Mouse (Mus musculus): Measurements from ENCODE around the gene Iqsec3.
A peak's percentile ranks its signal among the peaks of the same experiment; 100 is the strongest.

Gene Iqsec3

GRCm38 (mm10) chr6:121454549-121455494 lies 18.7 kb downstream of the Iqsec3 start:
- DNase-seq (ENCODE audit: inconsistent age in 2 of 2, low spot score in 1 of 2) = no peak

GRCm38 (mm10) chr6:121453776-121454175 lies 19.7 kb downstream of the Iqsec3 start:
- no peak for DNase-seq (ENCODE audit: inconsistent age in 2 of 2, low spot score in 1 of 2)

DNA sequence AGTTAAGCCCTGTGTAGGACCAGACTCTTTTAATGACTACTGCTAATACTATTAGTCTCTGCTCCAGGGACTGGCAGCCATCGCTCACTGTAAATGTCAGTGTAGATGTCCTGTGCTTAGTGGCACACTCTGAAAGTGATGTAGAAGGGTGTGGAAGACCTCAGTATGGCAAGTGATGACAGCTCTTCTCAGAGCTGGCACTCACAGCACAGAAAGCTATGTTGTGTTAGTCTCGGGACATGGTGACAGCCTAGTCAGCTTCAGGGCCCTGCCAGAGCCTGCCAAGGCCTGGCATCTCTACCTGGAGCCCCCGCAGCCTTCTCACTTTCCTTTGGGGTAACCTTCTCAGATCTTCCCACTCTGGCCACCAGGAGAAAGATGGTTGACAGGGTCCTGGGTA lies 21.8 kb downstream of the Iqsec3 start:
- no peak for DNase-seq (ENCODE audit: inconsistent age in 2 of 2, low spot score in 1 of 2)

DNA sequence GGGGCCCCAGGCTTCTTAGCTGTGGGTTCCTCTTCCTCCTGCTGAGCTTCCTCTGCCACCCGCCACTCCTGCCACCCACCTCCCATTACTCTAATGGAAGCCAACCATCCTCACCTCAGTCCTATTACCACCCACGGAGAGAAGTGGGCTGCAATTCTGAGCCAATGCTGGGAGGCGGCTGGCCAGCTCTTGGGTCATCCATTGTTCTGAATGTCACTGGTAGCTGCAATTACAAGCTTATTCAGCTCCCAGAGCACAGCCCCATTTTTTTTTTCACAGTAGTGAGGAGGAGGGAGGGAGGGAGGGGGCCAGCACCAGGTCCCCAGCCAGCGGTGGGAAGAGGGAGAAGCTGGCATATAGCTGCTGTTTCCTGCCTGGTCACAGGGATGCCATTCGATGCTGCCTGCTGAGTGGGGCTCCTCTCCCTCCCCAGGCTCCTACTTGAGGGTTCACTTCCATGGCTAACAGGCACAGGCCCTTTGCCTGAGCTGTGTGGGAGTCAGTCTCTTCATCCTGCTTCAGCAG lies 32.7 kb downstream of the Iqsec3 start:
- no peak for DNase-seq (ENCODE audit: inconsistent age in 2 of 2, low spot score in 1 of 2)

GRCm38 (mm10) chr6:121424830-121425229 lies 48.6 kb downstream of the Iqsec3 start:
- DNase-seq (ENCODE audit: inconsistent age in 2 of 2, low spot score in 1 of 2) = no peak

DNA sequence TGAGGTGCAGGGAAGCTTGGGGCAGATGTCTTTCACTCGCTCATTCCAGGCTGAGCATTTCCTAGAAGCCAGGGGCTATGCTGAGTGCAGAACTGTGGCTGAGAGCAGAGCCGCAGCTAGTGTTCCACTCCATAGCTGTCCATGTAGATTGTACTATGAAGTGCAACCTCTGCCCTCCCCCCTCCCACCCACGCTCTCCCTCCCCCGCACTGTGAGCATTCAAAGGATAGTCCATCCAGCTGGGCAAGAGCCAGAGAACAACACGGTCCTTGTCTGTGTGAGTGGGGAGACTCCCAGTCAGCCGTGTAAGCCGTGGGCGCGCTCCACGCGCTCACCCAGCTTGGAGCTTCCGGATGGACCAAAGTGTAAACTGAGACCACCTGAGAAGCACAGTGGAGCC lies 49.1 kb downstream of the Iqsec3 start:
- no peak for DNase-seq (ENCODE audit: inconsistent age in 2 of 2, low spot score in 1 of 2)

DNA sequence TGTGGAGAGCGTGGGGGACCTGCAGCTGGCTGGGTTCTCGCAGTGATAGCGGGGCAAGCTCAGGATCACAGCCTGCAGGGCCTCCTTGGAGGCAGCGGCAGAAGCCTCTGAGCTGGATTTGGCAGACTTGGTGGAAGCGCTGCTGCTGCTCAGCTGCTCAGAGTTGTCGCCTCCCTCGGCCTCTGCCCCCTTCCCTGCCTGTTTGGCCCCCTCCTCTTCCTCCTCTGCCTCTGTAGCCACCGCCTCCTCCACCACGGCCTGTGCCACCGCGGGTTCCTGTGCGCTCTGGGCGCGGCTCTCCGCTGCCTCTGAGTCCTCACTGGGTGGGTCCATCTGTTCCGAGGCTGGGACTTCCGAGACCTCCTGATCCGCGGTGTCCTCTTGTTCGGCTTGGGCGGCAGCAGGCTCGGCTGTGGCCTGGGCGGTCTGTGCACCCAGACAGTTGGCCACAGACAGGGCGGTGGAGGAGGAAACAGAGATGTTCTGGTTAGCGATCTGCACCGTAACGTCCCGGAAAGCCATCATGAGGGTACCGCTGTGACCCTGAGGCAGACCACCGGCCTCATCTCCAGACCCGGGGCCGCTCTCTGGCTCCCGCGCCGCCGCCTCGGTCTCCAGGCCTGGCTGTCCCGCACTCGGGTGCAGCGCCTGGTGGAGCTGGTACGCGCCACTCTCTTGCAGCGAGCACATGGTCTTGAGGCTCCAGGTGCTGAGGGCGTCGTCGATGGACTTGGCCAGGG lies 60.8 kb downstream of the Iqsec3 start:
- no peak for DNase-seq (ENCODE audit: inconsistent age in 2 of 2, low spot score in 1 of 2)

DNA sequence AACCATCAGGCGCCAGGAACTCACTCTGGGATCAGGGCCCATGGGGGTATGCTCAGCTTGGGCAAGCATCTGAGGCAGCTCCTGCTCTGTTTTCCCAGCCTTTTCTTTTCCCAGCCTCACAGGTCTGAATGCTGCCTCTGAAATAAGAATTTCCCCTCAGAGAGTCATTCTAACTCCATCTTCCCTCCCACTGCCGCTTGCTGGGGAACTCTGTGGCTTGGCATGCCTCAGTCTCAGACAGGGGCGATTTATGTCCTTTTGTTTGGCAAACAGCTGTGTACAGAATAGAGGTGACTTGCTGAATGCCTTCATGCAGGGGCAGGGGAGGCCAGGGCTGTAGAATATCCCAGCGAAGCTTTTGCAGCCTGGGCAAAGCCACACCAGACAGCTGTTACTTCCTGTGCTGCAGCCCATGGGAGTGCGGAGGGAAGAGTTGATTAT lies 65.9 kb downstream of the Iqsec3 start:
- no peak for DNase-seq (ENCODE audit: inconsistent age in 2 of 2, low spot score in 1 of 2)

DNA sequence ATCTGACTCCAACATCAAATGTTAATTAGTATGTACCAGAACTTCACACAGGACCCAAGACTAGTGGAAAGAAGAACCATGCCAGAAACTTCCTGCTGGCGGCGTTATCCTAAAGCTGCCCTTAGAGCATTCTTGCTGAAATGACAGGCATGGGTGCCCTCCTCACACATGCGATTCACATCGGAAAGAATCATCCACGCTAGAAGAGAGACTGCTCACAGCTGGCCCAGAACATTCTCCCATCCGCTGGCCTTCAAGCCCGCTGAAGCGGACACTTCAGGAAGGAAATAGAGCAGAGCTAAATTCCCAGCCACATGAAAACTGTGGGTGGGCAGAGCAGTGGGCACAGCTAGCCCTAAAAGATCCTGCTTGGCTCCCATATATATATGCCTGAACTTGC lies 68.2 kb downstream of the Iqsec3 start:
- DNase-seq (ENCODE audit: inconsistent age in 2 of 2, low spot score in 1 of 2) = no peak

DNA sequence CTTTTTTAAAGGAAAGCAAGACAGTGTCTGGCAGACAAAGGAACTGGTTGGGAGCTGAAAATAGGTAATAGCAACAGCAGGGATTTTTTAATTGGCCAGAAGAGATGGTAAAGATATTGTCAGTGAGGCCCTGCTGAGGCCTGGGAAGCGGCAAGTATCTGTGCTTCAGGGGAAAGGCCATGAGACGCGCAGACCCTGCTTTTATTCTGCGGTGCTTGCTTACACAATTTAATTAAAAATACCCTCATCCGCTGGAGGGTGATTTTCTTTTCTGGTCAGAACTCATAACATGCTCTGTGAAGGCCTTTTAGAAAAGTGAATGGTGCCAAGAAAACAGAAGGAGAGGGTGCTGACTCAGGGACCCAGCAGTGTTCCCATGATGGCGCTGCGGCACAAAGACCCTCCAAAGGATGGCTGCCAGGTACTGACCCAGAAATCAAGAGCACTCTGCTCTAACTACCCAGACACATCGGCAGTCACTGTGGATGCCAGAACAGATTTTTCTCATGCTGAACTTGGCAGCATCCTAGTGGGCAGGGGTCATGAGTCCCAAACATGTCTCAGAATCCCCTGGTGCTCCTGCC lies 70.7 kb downstream of the Iqsec3 start:
- no peak for DNase-seq (ENCODE audit: inconsistent age in 2 of 2, low spot score in 1 of 2)

DNA sequence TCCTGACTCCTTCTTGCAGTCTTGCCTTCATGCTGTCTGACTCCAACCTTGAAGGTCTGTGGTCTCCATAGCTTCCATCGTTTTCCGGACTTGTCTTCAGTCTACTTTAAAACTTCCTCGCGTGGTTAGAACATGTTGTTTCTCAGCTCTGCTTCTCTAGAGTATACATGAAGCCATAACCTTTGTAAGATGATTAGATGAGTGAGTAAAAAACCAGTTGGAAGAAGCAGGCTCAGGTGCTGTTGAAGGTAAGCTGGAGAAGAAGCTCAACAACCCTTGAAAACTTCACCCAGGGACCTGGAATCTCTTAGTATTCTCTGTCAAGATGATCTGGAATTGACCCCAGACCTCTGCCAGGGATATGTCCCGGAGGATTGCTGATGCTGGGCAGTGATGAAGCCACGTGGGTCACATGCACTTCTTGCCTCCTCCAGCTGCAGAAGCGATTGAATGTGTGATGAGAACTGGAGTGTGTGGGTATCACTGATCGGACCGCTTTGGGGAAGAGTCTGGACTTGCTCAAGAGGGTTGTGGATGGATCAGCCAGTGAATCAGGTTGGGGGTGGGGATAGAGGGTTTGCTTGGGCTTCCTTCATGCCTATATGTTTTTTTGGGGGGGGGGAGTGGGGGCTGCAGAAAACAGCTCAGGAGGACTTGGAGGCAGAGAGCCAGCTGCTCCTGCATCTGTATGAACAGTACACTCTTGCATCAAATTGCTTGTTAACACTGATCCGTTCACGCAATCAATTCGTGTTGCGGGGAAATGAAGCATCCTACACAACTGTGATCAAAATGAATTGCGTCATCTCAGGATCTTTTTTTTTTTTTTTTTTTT lies 71.4 kb downstream of the Iqsec3 start:
- DNase-seq (ENCODE audit: inconsistent age in 2 of 2, low spot score in 1 of 2) = no peak

GRCm38 (mm10) chr6:121401140-121401539 lies 72.3 kb downstream of the Iqsec3 start:
- no peak for DNase-seq (ENCODE audit: inconsistent age in 2 of 2, low spot score in 1 of 2)

DNA sequence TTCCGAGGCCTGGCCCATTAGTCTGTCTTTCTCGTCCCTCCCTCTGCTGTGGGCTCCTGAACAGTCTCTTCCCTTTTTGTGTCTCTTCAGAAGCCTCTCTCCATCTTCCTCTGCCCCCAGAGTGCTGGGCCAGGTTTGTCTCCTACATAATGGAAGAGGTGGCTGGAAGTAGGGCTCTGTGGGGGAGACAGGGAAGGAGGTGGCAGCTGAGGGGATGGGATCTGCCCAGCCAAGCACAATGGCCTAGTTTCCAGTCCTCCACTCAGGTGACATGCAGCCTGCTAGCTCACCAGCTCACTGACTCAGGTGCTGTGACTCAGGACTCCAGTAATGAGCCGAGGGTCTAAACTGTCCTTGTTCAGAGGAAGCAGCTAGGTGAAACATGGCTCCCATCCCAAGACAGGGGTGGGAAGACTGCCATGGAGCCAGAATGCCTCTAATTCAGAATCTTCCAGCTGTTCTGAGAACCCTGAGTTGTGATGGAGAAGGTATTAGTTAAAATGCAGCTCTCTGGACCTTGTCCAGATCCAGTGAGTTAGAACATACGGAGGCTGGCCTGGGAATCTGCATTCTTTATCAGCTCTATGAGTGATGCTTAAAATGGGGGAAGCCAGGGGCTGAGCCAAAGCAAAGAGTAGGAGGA lies 80.7 kb downstream of the Iqsec3 start:
- DNase-seq (ENCODE audit: inconsistent age in 2 of 2, low spot score in 1 of 2) = no peak

GRCm38 (mm10) chr6:121385397-121385796 lies 88.1 kb downstream of the Iqsec3 start:
- DNase-seq (ENCODE audit: inconsistent age in 2 of 2, low spot score in 1 of 2) = no peak

GRCm38 (mm10) chr6:121382071-121382470 lies 91.4 kb downstream of the Iqsec3 start:
- no peak for DNase-seq (ENCODE audit: inconsistent age in 2 of 2, low spot score in 1 of 2)

DNA sequence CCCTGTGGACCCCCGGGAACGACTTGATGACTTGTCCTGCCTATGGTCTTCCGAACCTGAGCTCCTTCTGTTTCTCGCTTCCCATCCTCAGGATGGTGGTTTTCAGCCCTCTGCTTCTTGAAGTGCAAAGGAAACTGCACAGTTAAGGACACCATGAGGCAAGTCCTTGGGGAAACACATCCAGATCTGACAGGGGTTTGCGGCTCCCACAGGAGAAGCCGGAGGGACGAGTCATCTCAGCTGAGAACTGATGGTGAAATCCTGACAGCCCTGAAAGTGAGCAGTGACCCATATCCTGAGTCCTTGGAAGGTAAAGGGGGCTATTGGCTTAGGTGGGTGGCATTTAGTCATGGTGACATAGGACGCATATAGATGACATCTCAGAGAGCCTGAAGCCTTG lies 92.9 kb downstream of the Iqsec3 start:
- no peak for DNase-seq (ENCODE audit: inconsistent age in 2 of 2, low spot score in 1 of 2)

DNA sequence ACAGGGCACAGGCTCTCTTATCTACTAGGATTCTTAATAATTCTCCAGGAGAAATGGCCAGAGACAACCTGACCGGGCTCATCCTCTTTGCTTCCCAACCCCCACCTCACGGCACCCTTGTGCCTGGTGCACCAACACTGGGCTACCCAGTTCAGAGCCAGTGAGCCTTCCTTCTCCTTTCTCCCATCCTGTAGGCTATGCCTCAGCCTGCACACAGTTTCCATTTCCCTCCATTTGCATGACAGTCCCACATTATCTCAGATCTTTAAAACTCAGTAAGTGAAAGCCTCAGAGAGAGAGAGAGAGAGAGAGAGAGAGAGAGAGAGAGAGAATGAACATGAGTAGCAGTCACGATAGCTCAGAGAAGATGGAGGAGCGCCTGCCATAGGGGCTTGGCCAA lies 95.2 kb downstream of the Iqsec3 start:
- no peak for DNase-seq (ENCODE audit: inconsistent age in 2 of 2, low spot score in 1 of 2)

DNA sequence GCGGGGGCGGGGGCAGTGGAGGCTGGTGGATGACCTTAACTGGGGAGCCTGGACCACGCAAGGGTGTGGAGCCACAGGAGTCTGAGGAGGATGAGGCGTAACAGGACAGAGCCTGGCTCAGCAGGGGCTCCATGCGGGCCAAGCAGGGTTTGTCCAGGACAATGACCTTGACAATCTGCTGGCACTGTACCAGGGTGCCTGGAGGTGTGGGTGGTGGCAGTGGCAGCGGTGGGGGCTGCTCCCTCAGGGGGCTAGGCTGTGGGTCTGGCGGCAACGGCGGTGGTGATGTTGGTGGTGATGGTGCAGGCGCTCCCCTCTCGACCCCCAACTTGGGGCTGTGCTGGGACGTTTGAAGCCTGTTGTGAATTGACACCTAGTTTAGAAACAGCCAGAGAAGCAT lies 97.3 kb downstream of the Iqsec3 start:
- peak in 1 of 2 experiments; percentile 42 for DNase-seq (ENCODE audit: inconsistent age in 2 of 2, low spot score in 1 of 2)

DNA sequence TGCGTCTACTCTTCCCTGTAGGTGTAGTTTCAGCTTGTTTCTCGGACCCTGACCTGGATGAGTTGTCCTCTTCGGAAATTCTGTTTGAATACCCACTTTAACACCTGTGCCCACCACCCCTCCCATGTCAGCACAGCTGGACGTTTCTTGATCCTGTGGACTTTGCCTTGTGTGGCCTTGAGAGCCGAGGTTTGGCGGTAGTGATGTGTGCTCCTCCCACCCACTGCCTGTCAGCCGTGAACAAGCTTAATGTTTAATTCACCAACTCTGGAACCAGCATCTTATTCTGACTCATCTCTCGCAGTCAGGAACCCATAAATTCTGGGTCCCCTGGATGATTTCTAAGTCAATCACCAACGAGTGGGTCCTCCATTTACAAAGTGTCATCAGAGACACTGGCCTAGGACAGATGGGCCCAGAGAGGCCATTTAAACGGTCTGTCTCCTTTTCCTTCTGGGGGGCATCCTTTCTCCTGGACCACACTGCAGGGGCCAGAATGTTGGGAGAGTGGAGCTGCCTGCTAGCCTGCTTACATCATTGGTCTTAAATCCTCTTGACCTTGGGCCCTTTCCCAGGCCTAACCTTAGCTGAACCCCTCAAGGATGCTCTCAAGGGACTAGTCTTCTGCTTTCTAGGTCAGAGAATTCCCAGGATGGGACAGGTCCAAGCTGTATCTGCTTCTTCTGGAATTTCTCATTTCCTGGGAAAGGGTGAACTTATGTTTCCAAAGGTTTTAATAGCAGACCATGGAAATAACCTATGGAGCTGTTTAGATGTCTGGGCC lies 102.1 kb downstream of the Iqsec3 start:
- DNase-seq (ENCODE audit: inconsistent age in 2 of 2, low spot score in 1 of 2) = peak in 1 of 2 experiments; percentile 55
